In the genomic region with DNA sequence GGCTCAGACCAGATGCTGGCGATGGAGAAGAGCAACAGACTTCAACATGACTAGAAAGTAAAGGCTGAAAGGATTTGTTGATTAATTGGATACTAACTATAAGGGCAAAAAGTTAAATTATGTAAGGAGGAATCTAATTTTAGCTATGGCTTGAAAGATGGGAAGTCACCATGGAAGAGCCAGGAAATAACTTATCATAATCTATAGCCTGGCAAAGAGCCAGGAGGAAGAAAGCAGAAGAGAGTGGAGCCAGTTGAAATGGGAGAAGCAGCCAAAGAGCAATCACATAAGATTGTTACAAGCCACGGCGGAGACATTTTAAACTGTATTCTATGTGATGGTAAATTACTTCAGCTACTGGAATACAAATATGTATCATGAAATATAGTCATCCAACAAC, we compare ENCODE assay signal across 26 mouse cellular contexts. TPM values are rescaled to one million over a fixed set of nuclear protein-coding genes. Genes with fewer than 3 reads are reported as not detected.
A peak's percentile ranks its signal among the peaks of the same experiment; 100 is the strongest.
DNase-seq lines count a peak whose midpoint lies in the region; ATAC-seq and TF ChIP-seq lines count a peak whose summit lies in the region.
"Had no signal": no experiment of that assay in that cellular context is flagged by ENCODE, and none has a peak within 500 bp of the region (broad histone marks: within the 10 kb centered on the region; RNA-seq: fewer than 3 reads in every experiment).

No protein-coding gene starts in this region.

- peak overlapping the region; percentile 43; the same call in 1 of the 2 replicates for H3K27ac ChIP-seq in kidney, embryonic 15.5 days
- no peak overlapping the region for H3K27ac ChIP-seq in kidney, adult 2 months (ENCODE audit: insufficient read depth, low read depth, low read length)
- H3K27ac ChIP-seq in lung, embryonic 15.5 days = 0 out of 2 replicates have a peak overlapping the region, but pooled peaks have one; percentile 3
- H3K27ac ChIP-seq in intestine, embryonic 14.5 days (ENCODE audit: low read depth) = peak overlapping the region; percentile 22; the same call in 1 of the 2 replicates
- peak overlapping the region; percentile 72 for H3K27ac ChIP-seq in small intestine, adult 2 months (ENCODE audit: insufficient read depth, low read depth, low read length)
- H3K27ac ChIP-seq: embryonic facial prominence, embryonic 15.5 days; forebrain, embryonic 10.5 days; hindbrain, embryonic 10.5 days; left cerebral cortex, adult 2 months; midbrain, embryonic 12.5 days had no signal

- H3K36me3 ChIP-seq in kidney, embryonic 15.5 days = peaks cover 8% of the 10 kb centered on the region; the same call in 1 of the 2 replicates
- H3K36me3 ChIP-seq in kidney, adult 2 months (ENCODE audit: control insufficient read depth, insufficient read depth, low read length) = no peaks in the 10 kb centered on the region
- H3K36me3 ChIP-seq in lung, embryonic 15.5 days = no peaks in the 10 kb centered on the region
- peaks cover 4% of the 10 kb centered on the region; the same call in 1 of the 2 replicates for H3K36me3 ChIP-seq in intestine, embryonic 14.5 days (ENCODE audit: control insufficient read depth, insufficient read depth, low read length)
- H3K36me3 ChIP-seq in small intestine, adult 2 months (ENCODE audit: control insufficient read depth, insufficient read depth, low read length) = peaks cover 7% of the 10 kb centered on the region
- H3K36me3 ChIP-seq: midbrain, embryonic 12.5 days had no signal

- no peak for ATAC-seq in kidney, embryonic 15.5 days (replicated peaks; ENCODE audit: low FRiP score)
- peak; percentile 37; the same call in 1 of the 2 replicates for ATAC-seq in lung, embryonic 15.5 days (ENCODE audit: borderline replicate concordance, extremely low read depth, low FRiP score, low TSS enrichment)
- ATAC-seq in intestine, embryonic 14.5 days (replicated peaks; ENCODE audit: low FRiP score, low TSS enrichment, low read depth) = no peak
- no peak for ATAC-seq in erythroblast, adult 5-6 weeks (replicated peaks; ENCODE audit: low FRiP score, poor library complexity, severe bottlenecking)
- ATAC-seq: Patski had no signal

- no peaks in the 10 kb centered on the region for H3K27me3 ChIP-seq in kidney, embryonic 15.5 days
- H3K27me3 ChIP-seq in kidney, adult 2 months (replicated peaks; ENCODE audit: control insufficient read depth, insufficient read depth, low read length) = no peaks in the 10 kb centered on the region
- H3K27me3 ChIP-seq in lung, embryonic 15.5 days = no peaks in the 10 kb centered on the region
- no peaks in the 10 kb centered on the region for H3K27me3 ChIP-seq in intestine, embryonic 14.5 days (replicated peaks; ENCODE audit: control insufficient read depth, insufficient read depth, low read length)
- no peaks in the 10 kb centered on the region for H3K27me3 ChIP-seq in small intestine, adult 2 months (ENCODE audit: control insufficient read depth, insufficient read depth, low read length)
- H3K27me3 ChIP-seq: embryonic facial prominence, embryonic 15.5 days; midbrain, embryonic 12.5 days; Patski had no signal

- H3K9ac ChIP-seq in kidney, embryonic 15.5 days = no peak overlapping the region
- no peak overlapping the region for H3K9ac ChIP-seq in lung, embryonic 15.5 days
- H3K9ac ChIP-seq in intestine, embryonic 14.5 days (ENCODE audit: low read length) = no peak overlapping the region
- H3K9ac ChIP-seq: embryonic facial prominence, embryonic 15.5 days; midbrain, embryonic 12.5 days had no signal

- 0 out of 2 replicates have a peak overlapping the region, but pooled peaks have one; percentile 1 for H3K4me2 ChIP-seq in kidney, embryonic 15.5 days
- peak overlapping the region; percentile 23; the same call in 1 of the 2 replicates for H3K4me2 ChIP-seq in lung, embryonic 15.5 days
- H3K4me2 ChIP-seq in intestine, embryonic 14.5 days (ENCODE audit: low read length) = no peak overlapping the region
- H3K4me2 ChIP-seq: embryonic facial prominence, embryonic 15.5 days; midbrain, embryonic 12.5 days had no signal

- H3K4me3 ChIP-seq in kidney, embryonic 15.5 days (replicated peaks) = no peak overlapping the region
- no peak overlapping the region for H3K4me3 ChIP-seq in kidney, adult 2 months (ENCODE audit: insufficient read depth, low read depth, low read length)
- H3K4me3 ChIP-seq in lung, embryonic 15.5 days = no peak overlapping the region
- H3K4me3 ChIP-seq in lung, adult 2 months (replicated peaks; ENCODE audit: extremely low read depth, low read depth, low read length) = no peak overlapping the region
- no peak overlapping the region for H3K4me3 ChIP-seq in intestine, embryonic 14.5 days (ENCODE audit: low read depth, low read length)
- H3K4me3 ChIP-seq in small intestine, adult 2 months (ENCODE audit: low read depth, low read length) = no peak overlapping the region
- H3K4me3 ChIP-seq: embryonic facial prominence, embryonic 15.5 days; forebrain, embryonic 10.5 days; hindbrain, embryonic 10.5 days; left cerebral cortex, adult 2 months; midbrain, embryonic 12.5 days had no signal

- H3K4me1 ChIP-seq in kidney, embryonic 15.5 days = peaks cover 35% of the 10 kb centered on the region
- H3K4me1 ChIP-seq in kidney, adult 2 months (ENCODE audit: control insufficient read depth, insufficient read depth, low read length) = peaks cover 19% of the 10 kb centered on the region
- peaks cover 27% of the 10 kb centered on the region for H3K4me1 ChIP-seq in lung, embryonic 15.5 days
- peaks cover 4% of the 10 kb centered on the region; the same call in 1 of the 2 replicates for H3K4me1 ChIP-seq in lung, adult 2 months (ENCODE audit: control insufficient read depth, insufficient read depth, low read length)
- peaks cover 23% of the 10 kb centered on the region; the same call in 1 of the 2 replicates for H3K4me1 ChIP-seq in intestine, embryonic 14.5 days (replicated peaks; ENCODE audit: control insufficient read depth, insufficient read depth, low read length)
- H3K4me1 ChIP-seq in small intestine, adult 2 months (ENCODE audit: control insufficient read depth, insufficient read depth, insufficient read length, low read length) = peaks cover 8% of the 10 kb centered on the region; the same call in 1 of the 2 replicates

- TF ChIP-seq CTCF in kidney, adult 2 months (conservative IDR thresholded peaks at IDR 0.05; ENCODE audit: insufficient read depth, insufficient read length, low read depth, low read length) = no peak
- no peak for TF ChIP-seq CTCF in lung, adult 2 months (IDR thresholded peaks at IDR 0.05; ENCODE audit: insufficient read depth, low read length)
- no peak for TF ChIP-seq CTCF in small intestine, adult 2 months (IDR thresholded peaks at IDR 0.05; ENCODE audit: extremely low read depth, insufficient read length, insufficient replicate concordance, low read depth, low read length)

- DNase-seq in kidney, adult 2 months = no peak
- no peak for DNase-seq in lung, adult 2 months
- no peak for DNase-seq in intestine, embryonic 14.5 days (ENCODE audit: low spot score)
- DNase-seq: adrenal gland, postnatal 10 days; cerebellum, postnatal 10 days; kidney, postnatal 25 days; left cerebral cortex, postnatal 4 days; right cerebral cortex, postnatal 4 days; thymus, postnatal 36 days had no signal

- no peak for TF ChIP-seq POLR2A in kidney, adult 2 months (IDR thresholded peaks at IDR 0.05; ENCODE audit: low read depth, low read length)
- no peak for TF ChIP-seq POLR2A in lung, adult 2 months (IDR thresholded peaks at IDR 0.05; ENCODE audit: borderline replicate concordance, extremely low read depth, low read depth, low read length)
- no peak for TF ChIP-seq POLR2A in small intestine, adult 2 months (IDR thresholded peaks at IDR 0.05; ENCODE audit: low read depth, low read length)

- 56% methylated on average over 3 of the region's 3 CpGs for WGBS in kidney, embryonic 15.5 days
- WGBS in kidney, adult 2 months = 79% methylated on average over 3 of the region's 3 CpGs
- WGBS in lung, embryonic 15.5 days = 33% methylated on average over 3 of the region's 3 CpGs
- 37% methylated on average over 3 of the region's 3 CpGs for WGBS in lung, adult 2 months
- WGBS in intestine, embryonic 14.5 days = 39% methylated on average over 3 of the region's 3 CpGs
- 48% methylated on average over 3 of the region's 3 CpGs for WGBS in small intestine, adult 2 months

- no peaks in the 10 kb centered on the region for H3K9me3 ChIP-seq in kidney, embryonic 15.5 days (replicated peaks)
- no peaks in the 10 kb centered on the region for H3K9me3 ChIP-seq in lung, embryonic 15.5 days
- H3K9me3 ChIP-seq in intestine, embryonic 14.5 days (ENCODE audit: control insufficient read depth, low read length) = no peaks in the 10 kb centered on the region
- H3K9me3 ChIP-seq: embryonic facial prominence, embryonic 15.5 days; forebrain, embryonic 10.5 days; hindbrain, embryonic 10.5 days; midbrain, embryonic 12.5 days had no signal

RNA-seq across cellular contexts. Expression of a gene that starts 8.1 kb away (rescaled TPM):
- 11.3 and 11.6 TPM in 2 replicates for polyA plus RNA-seq in kidney, embryonic 15.5 days (2015; fragmentation: Nextera tagmentation; extraction: Ambion mirVana)
- polyA plus RNA-seq in kidney, adult 2 months (2012; rRNA removed) = 28.5 and 30.8 TPM in 2 replicates
- 10.6 and 10.9 TPM in 2 replicates for polyA plus RNA-seq in lung, embryonic 15.5 days (2015; fragmentation: Nextera tagmentation; extraction: Ambion mirVana)
- 15.8 and 18.0 TPM in 2 replicates for polyA plus RNA-seq in lung, adult 2 months (2012; rRNA removed)
- polyA plus RNA-seq in intestine, embryonic 14.5 days (2014; fragmentation: Nextera tagmentation; extraction: Ambion mirVana) = 12.4 and 13.7 TPM in 2 replicates
- polyA plus RNA-seq in small intestine, adult 2 months (2012; rRNA removed) = 37.1 and 51.7 TPM in 2 replicates
- total RNA-seq in erythroblast, adult 5-6 weeks (2015; ENCODE audit: low replicate concordance) = 501 and 553 TPM in 2 replicates
- 1,057 and 1,255 TPM in 2 replicates for total RNA-seq in erythroblast, adult 5-6 weeks (2017; ENCODE audit: low replicate concordance)

RNA-seq across cellular contexts. Expression of a gene that starts 8.3 kb away (rescaled TPM):
- not detected in 2 replicates for polyA plus RNA-seq in kidney, embryonic 15.5 days (2015; fragmentation: Nextera tagmentation; extraction: Ambion mirVana)
- 1.1 and 1.2 TPM in 2 replicates for polyA plus RNA-seq in kidney, adult 2 months (2012; rRNA removed)
- polyA plus RNA-seq in lung, embryonic 15.5 days (2015; fragmentation: Nextera tagmentation; extraction: Ambion mirVana) = 0.36 TPM in 1 of 2 replicates, not detected in the other
- 0.16 and 0.19 TPM in 2 replicates for polyA plus RNA-seq in lung, adult 2 months (2012; rRNA removed)
- 0.65 and 0.76 TPM in 2 replicates for polyA plus RNA-seq in intestine, embryonic 14.5 days (2014; fragmentation: Nextera tagmentation; extraction: Ambion mirVana)
- polyA plus RNA-seq in small intestine, adult 2 months (2012; rRNA removed) = 0.11 and 0.13 TPM in 2 replicates
- not detected in 2 replicates for total RNA-seq in erythroblast, adult 5-6 weeks (2015; ENCODE audit: low replicate concordance)
- 0.26 TPM in 1 of 2 replicates, not detected in the other for total RNA-seq in erythroblast, adult 5-6 weeks (2017; ENCODE audit: low replicate concordance)
- total RNA-seq: gastrocnemius, adult 18-20 months; gastrocnemius, postnatal 4 days; left cerebral cortex, postnatal 4 days; liver, adult 2 months; megakaryocyte progenitor cell, adult 5-6 weeks; monocyte, adult 5-6 weeks had no signal
- polyA plus RNA-seq: C2C12; liver, adult 2 months; neural tube, embryonic 11.5 days had no signal

RNA-seq across cellular contexts. Expression of a gene that starts 56.5 kb away (rescaled TPM):
- polyA plus RNA-seq in kidney, embryonic 15.5 days (2015; fragmentation: Nextera tagmentation; extraction: Ambion mirVana) = 42.7 and 44.0 TPM in 2 replicates
- polyA plus RNA-seq in kidney, adult 2 months (2012; rRNA removed) = 25.9 and 26.9 TPM in 2 replicates
- polyA plus RNA-seq in lung, embryonic 15.5 days (2015; fragmentation: Nextera tagmentation; extraction: Ambion mirVana) = 33.3 and 34.0 TPM in 2 replicates
- 12.6 and 14.4 TPM in 2 replicates for polyA plus RNA-seq in lung, adult 2 months (2012; rRNA removed)
- 27.7 and 30.5 TPM in 2 replicates for polyA plus RNA-seq in intestine, embryonic 14.5 days (2014; fragmentation: Nextera tagmentation; extraction: Ambion mirVana)
- polyA plus RNA-seq in small intestine, adult 2 months (2012; rRNA removed) = 6.9 and 10.9 TPM in 2 replicates
- total RNA-seq in erythroblast, adult 5-6 weeks (2015; ENCODE audit: low replicate concordance) = 3.1 and 3.3 TPM in 2 replicates
- total RNA-seq in erythroblast, adult 5-6 weeks (2017; ENCODE audit: low replicate concordance) = 1.5 and 6.2 TPM in 2 replicates
